Mouse (Mus musculus): ENCODE measurements around the gene Cdc42bpb. TPM values are rescaled to one million over a fixed set of nuclear protein-coding genes. Genes with fewer than 3 reads are reported as not detected.
A peak's percentile ranks its signal among the peaks of the same experiment; 100 is the strongest.

Cdc42bpb gene
- total and polyA plus RNA-seq, 3 experiments = 16.7 to 29.7 (median 25.4) TPM

- no peak for TF ChIP-seq NELFE (IDR thresholded peaks at IDR 0.05; ENCODE audit: low read depth, low read length)
- no peak for TF ChIP-seq ZNF384 (IDR thresholded peaks at IDR 0.05; ENCODE audit: low read depth, low read length)
- no peak for TF ChIP-seq JUND (conservative IDR thresholded peaks at IDR 0.05; ENCODE audit: low read depth, low read length)
- no peak for TF ChIP-seq ELF1 (IDR thresholded peaks at IDR 0.05; ENCODE audit: low read depth, low read length)
- TF ChIP-seq EP300 (IDR thresholded peaks at IDR 0.05; ENCODE audit: low read length) = no peak
- no peak for TF ChIP-seq MYC (IDR thresholded peaks at IDR 0.05; ENCODE audit: low read depth, low read length)
- TF ChIP-seq PAX5 (IDR thresholded peaks at IDR 0.05; ENCODE audit: low read length) = no peak
- TF ChIP-seq POLR2A (IDR thresholded peaks at IDR 0.05; ENCODE audit: low read depth, low read length) = no peak
- TF ChIP-seq KAT2A (IDR thresholded peaks at IDR 0.05; ENCODE audit: insufficient replicate concordance, low read length) = no peak
- no peak for TF ChIP-seq JUN (IDR thresholded peaks at IDR 0.05; ENCODE audit: insufficient read depth, low read depth, low read length)
- no peak for TF ChIP-seq RAD21 (IDR thresholded peaks at IDR 0.05; ENCODE audit: low read depth, low read length)
- no peak for TF ChIP-seq ZKSCAN1 (IDR thresholded peaks at IDR 0.05; ENCODE audit: borderline replicate concordance, low read depth, low read length)
- no peak for TF ChIP-seq ETS1 (conservative IDR thresholded peaks at IDR 0.05; ENCODE audit: low read depth, low read length)
- Histone ChIP-seq H3K9ac (ENCODE audit: insufficient read depth, low read depth) (no peak overlapping the region), H3K79me2 (replicated peaks; ENCODE audit: control insufficient read depth, extremely low read depth, insufficient read depth, poor library complexity, severe bottlenecking) (no peaks in the 10 kb centered on the region), H3K27me3 (replicated peaks) (no peaks in the 10 kb centered on the region), H3K4me2 (ENCODE audit: insufficient read depth, low read depth, poor library complexity, severe bottlenecking) (no peak overlapping the region), H3K36me3 (replicated peaks in 1 of 2; ENCODE audit: control insufficient read depth in 1 of 2, insufficient read depth in 1 of 2, low read length in 1 of 2) (peaks cover 9 to 74% of the 10 kb centered on the region in 2 experiments), H3K4me3 (replicated peaks in 1 of 3; ENCODE audit: low read depth in 2 of 3, low read length in 2 of 3, poor library complexity in 1 of 3) (no peak overlapping the region), H3K4me1 (ENCODE audit: control insufficient read depth in 1 of 2, insufficient read depth in 2 of 2) (peaks cover 19 to 53% of the 10 kb centered on the region in 2 experiments), H3K9me3 (replicated peaks; ENCODE audit: low read length) (no peaks in the 10 kb centered on the region), H3K27ac (ENCODE audit: insufficient read depth, low read depth) (no peak overlapping the region)
- dilution Hi-C loops (cut with MboI; ENCODE audit: extremely low pct_ligation_motif_present, extremely low pct_unique_long_range_greater_than_20kb, low sequenced_read_pairs) (no loop called here), in situ Hi-C loops (cut with MboI; ENCODE audit: low pct_ligation_motif_present, low pct_unique_long_range_greater_than_20kb, low sequenced_read_pairs) (no loop called here)
- DNase-seq (ENCODE audit: extremely low read depth) = no peak
These were observed 44.4 kb downstream of the Cdc42bpb start for GRCm38 (mm10) chr12:111333020-111333605.

GRCm38 (mm10) chr12:111332443-111332842 is 45.1 kb downstream of the Cdc42bpb start:
- dilution Hi-C loops (cut with MboI; ENCODE audit: extremely low pct_ligation_motif_present, extremely low pct_unique_long_range_greater_than_20kb, low sequenced_read_pairs) = no loop called here
- no peak for DNase-seq (ENCODE audit: extremely low read depth)
- Histone ChIP-seq H3K4me1 (ENCODE audit: control insufficient read depth in 1 of 2, insufficient read depth in 2 of 2) (peaks cover 22 to 53% of the 10 kb centered on the region in 2 experiments), H3K36me3 (replicated peaks in 1 of 2; ENCODE audit: control insufficient read depth in 1 of 2, insufficient read depth in 1 of 2, low read length in 1 of 2) (peaks cover 11 to 74% of the 10 kb centered on the region in 2 experiments), H3K4me2 (ENCODE audit: insufficient read depth, low read depth, poor library complexity, severe bottlenecking) (no peak overlapping the region), H3K79me2 (replicated peaks; ENCODE audit: control insufficient read depth, extremely low read depth, insufficient read depth, poor library complexity, severe bottlenecking) (no peaks in the 10 kb centered on the region), H3K9ac (ENCODE audit: insufficient read depth, low read depth) (no peak overlapping the region), H3K9me3 (replicated peaks; ENCODE audit: low read length) (no peaks in the 10 kb centered on the region), H3K4me3 (replicated peaks in 1 of 3; ENCODE audit: low read depth in 2 of 3, low read length in 2 of 3, poor library complexity in 1 of 3) (no peak overlapping the region), H3K27me3 (replicated peaks) (no peaks in the 10 kb centered on the region), H3K27ac (ENCODE audit: insufficient read depth, low read depth) (no peak overlapping the region)
- TF ChIP-seq MAFK (IDR thresholded peaks at IDR 0.05; ENCODE audit: insufficient replicate concordance, low read length) = no peak
- TF ChIP-seq IRF4 (IDR thresholded peaks at IDR 0.05; ENCODE audit: low read depth, low read length) = peak; percentile 30; the same call in 1 of the 2 replicates
- 0 out of 2 replicates have a peak, but pooled peaks have one; percentile 19 for TF ChIP-seq BHLHE40 (IDR thresholded peaks at IDR 0.05; ENCODE audit: low read depth, low read length)
- TF ChIP-seq TCF12 (IDR thresholded peaks at IDR 0.05; ENCODE audit: low read depth, low read length) = peak; percentile 55; the same call in 1 of the 2 replicates
- no peak for TF ChIP-seq ETS1 (conservative IDR thresholded peaks at IDR 0.05; ENCODE audit: low read depth, low read length)
- no peak for TF ChIP-seq POLR2AphosphoS2 (IDR thresholded peaks at IDR 0.05; ENCODE audit: low read depth, low read length)
- TF ChIP-seq EP300 (IDR thresholded peaks at IDR 0.05; ENCODE audit: low read length) = peak; percentile 58
- in situ Hi-C loops (cut with MboI; ENCODE audit: low pct_ligation_motif_present, low pct_unique_long_range_greater_than_20kb, low sequenced_read_pairs) = no loop called here
